Mouse (Mus musculus): Measurements from ENCODE around the gene Gria1. TPM values are rescaled to one million over a fixed set of nuclear protein-coding genes. Genes with fewer than 3 reads are reported as not detected.

The Gria1 gene
- total RNA-seq, 1 experiment: 0.13 TPM

- Histone ChIP-seq H3K9me3 (ENCODE audit: control insufficient read depth, insufficient read depth, low read depth, low read length) (no peaks in the 10 kb centered on the region), H3K9ac (ENCODE audit: insufficient read depth, low read depth, low read length, poor library complexity, severe bottlenecking) (no peak overlapping the region), H3K36me3 (ENCODE audit: control insufficient read depth, insufficient read depth, low read length, poor library complexity, severe bottlenecking) (no peaks in the 10 kb centered on the region), H3K4me1 (ENCODE audit: control insufficient read depth in 2 of 2, insufficient read depth in 2 of 2, low read length in 2 of 2, poor library complexity in 1 of 2) (no peaks in the 10 kb centered on the region), H3K27ac (ENCODE audit: insufficient read depth, low read depth, low read length, poor library complexity, severe bottlenecking) (no peak overlapping the region), H3K4me3 (ENCODE audit: insufficient read depth in 1 of 2, low read depth in 1 of 2, low read length in 2 of 2, poor library complexity in 1 of 2, severe bottlenecking in 1 of 2) (no peak overlapping the region)
- TF ChIP-seq ZC3H11A (IDR thresholded peaks at IDR 0.05; ENCODE audit: borderline replicate concordance, low read depth, low read length) (no peak), CHD2 (IDR thresholded peaks at IDR 0.05; ENCODE audit: low read depth, low read length) (no peak), ZNF384 (IDR thresholded peaks at IDR 0.05; ENCODE audit: low read depth, low read length) (no peak), HCFC1 (IDR thresholded peaks at IDR 0.05; ENCODE audit: borderline replicate concordance, insufficient read depth, low read length) (no peak), MAFK (IDR thresholded peaks at IDR 0.05; ENCODE audit: insufficient read depth, low read depth, low read length) (no peak)
- DNase-seq (ENCODE audit: low read depth, low spot score): no peak
- in situ Hi-C loops (cut with MboI; ENCODE audit: low sequenced_read_pairs in 2 of 2, unreplicated experiment in 2 of 2): no loop called here
Observed at GRCm38 (mm10) chr11:57243835-57244234, 232.6 kb downstream of the Gria1 start.

- in situ Hi-C loops (cut with MboI; ENCODE audit: low sequenced_read_pairs in 2 of 2, unreplicated experiment in 2 of 2): no loop called here
- Histone ChIP-seq H3K9ac (ENCODE audit: insufficient read depth, low read depth, low read length, poor library complexity, severe bottlenecking) (no peak overlapping the region), H3K36me3 (ENCODE audit: control insufficient read depth, insufficient read depth, low read length, poor library complexity, severe bottlenecking) (no peaks in the 10 kb centered on the region), H3K27ac (ENCODE audit: insufficient read depth, low read depth, low read length, poor library complexity, severe bottlenecking) (no peak overlapping the region), H3K4me1 (ENCODE audit: control insufficient read depth in 2 of 2, insufficient read depth in 2 of 2, low read length in 2 of 2, poor library complexity in 1 of 2) (no peaks in the 10 kb centered on the region), H3K9me3 (ENCODE audit: control insufficient read depth, insufficient read depth, low read depth, low read length) (no peaks in the 10 kb centered on the region), H3K4me3 (ENCODE audit: insufficient read depth in 1 of 2, low read depth in 1 of 2, low read length in 2 of 2, poor library complexity in 1 of 2, severe bottlenecking in 1 of 2) (no peak overlapping the region)
- no peak for DNase-seq (ENCODE audit: low read depth, low spot score)
- TF ChIP-seq ZC3H11A (IDR thresholded peaks at IDR 0.05; ENCODE audit: borderline replicate concordance, low read depth, low read length): no peak
- no peak for TF ChIP-seq CHD2 (IDR thresholded peaks at IDR 0.05; ENCODE audit: low read depth, low read length)
- TF ChIP-seq HCFC1 (IDR thresholded peaks at IDR 0.05; ENCODE audit: borderline replicate concordance, insufficient read depth, low read length): no peak
- TF ChIP-seq ZNF384 (IDR thresholded peaks at IDR 0.05; ENCODE audit: low read depth, low read length): no peak
- no peak for TF ChIP-seq MAFK (IDR thresholded peaks at IDR 0.05; ENCODE audit: insufficient read depth, low read depth, low read length)
Observed at GRCm38 (mm10) chr11:57244543-57244942, 233.4 kb downstream of the Gria1 start.

GRCm38 (mm10) chr11:57248870-57249269, 237.7 kb downstream of the Gria1 start:
- no peak for DNase-seq (ENCODE audit: low read depth, low spot score)
- Histone ChIP-seq H3K27ac (ENCODE audit: insufficient read depth, low read depth, low read length, poor library complexity, severe bottlenecking) (no peak overlapping the region), H3K4me3 (ENCODE audit: insufficient read depth in 1 of 2, low read depth in 1 of 2, low read length in 2 of 2, poor library complexity in 1 of 2, severe bottlenecking in 1 of 2) (no peak overlapping the region), H3K9ac (ENCODE audit: insufficient read depth, low read depth, low read length, poor library complexity, severe bottlenecking) (no peak overlapping the region), H3K9me3 (ENCODE audit: control insufficient read depth, insufficient read depth, low read depth, low read length) (no peaks in the 10 kb centered on the region), H3K36me3 (ENCODE audit: control insufficient read depth, insufficient read depth, low read length, poor library complexity, severe bottlenecking) (no peaks in the 10 kb centered on the region), H3K4me1 (ENCODE audit: control insufficient read depth in 2 of 2, insufficient read depth in 2 of 2, low read length in 2 of 2, poor library complexity in 1 of 2) (no peaks in the 10 kb centered on the region)
- in situ Hi-C loops (cut with MboI; ENCODE audit: low sequenced_read_pairs in 2 of 2, unreplicated experiment in 2 of 2): no loop called here
- TF ChIP-seq ZNF384 (IDR thresholded peaks at IDR 0.05; ENCODE audit: low read depth, low read length) (no peak), MAFK (IDR thresholded peaks at IDR 0.05; ENCODE audit: insufficient read depth, low read depth, low read length) (no peak), CHD2 (IDR thresholded peaks at IDR 0.05; ENCODE audit: low read depth, low read length) (no peak)

- Histone ChIP-seq H3K4me3 (ENCODE audit: insufficient read depth in 1 of 2, low read depth in 1 of 2, low read length in 2 of 2, poor library complexity in 1 of 2, severe bottlenecking in 1 of 2) (no peak overlapping the region), H3K9me3 (ENCODE audit: control insufficient read depth, insufficient read depth, low read depth, low read length) (no peaks in the 10 kb centered on the region), H3K27ac (ENCODE audit: insufficient read depth, low read depth, low read length, poor library complexity, severe bottlenecking) (no peak overlapping the region), H3K9ac (ENCODE audit: insufficient read depth, low read depth, low read length, poor library complexity, severe bottlenecking) (no peak overlapping the region), H3K4me1 (ENCODE audit: control insufficient read depth in 2 of 2, insufficient read depth in 2 of 2, low read length in 2 of 2, poor library complexity in 1 of 2) (no peaks in the 10 kb centered on the region), H3K36me3 (ENCODE audit: control insufficient read depth, insufficient read depth, low read length, poor library complexity, severe bottlenecking) (no peaks in the 10 kb centered on the region)
- TF ChIP-seq ZNF384 (IDR thresholded peaks at IDR 0.05; ENCODE audit: low read depth, low read length): no peak
- no peak for TF ChIP-seq ZC3H11A (IDR thresholded peaks at IDR 0.05; ENCODE audit: borderline replicate concordance, low read depth, low read length)
- TF ChIP-seq CHD2 (IDR thresholded peaks at IDR 0.05; ENCODE audit: low read depth, low read length): no peak
- in situ Hi-C loops (cut with MboI; ENCODE audit: low sequenced_read_pairs in 2 of 2, unreplicated experiment in 2 of 2): no loop called here
- DNase-seq (ENCODE audit: low read depth, low spot score): no peak
Observed at GRCm38 (mm10) chr11:57250129-57250528, 238.9 kb downstream of the Gria1 start.

- H3K36me3 ChIP-seq (ENCODE audit: control insufficient read depth, insufficient read depth, low read length, poor library complexity, severe bottlenecking): no peaks in the 10 kb centered on the region
- no peaks in the 10 kb centered on the region for H3K9me3 ChIP-seq (ENCODE audit: control insufficient read depth, insufficient read depth, low read depth, low read length)
- in situ Hi-C loops (cut with MboI; ENCODE audit: low sequenced_read_pairs in 2 of 2, unreplicated experiment in 2 of 2): no loop called here
- H3K4me1 ChIP-seq (ENCODE audit: control insufficient read depth in 2 of 2, insufficient read depth in 2 of 2, low read length in 2 of 2, poor library complexity in 1 of 2): no peaks in the 10 kb centered on the region
- no peak overlapping the region for H3K4me3 ChIP-seq (ENCODE audit: insufficient read depth in 1 of 2, low read depth in 1 of 2, low read length in 2 of 2, poor library complexity in 1 of 2, severe bottlenecking in 1 of 2)
- no peak overlapping the region for H3K27ac ChIP-seq (ENCODE audit: insufficient read depth, low read depth, low read length, poor library complexity, severe bottlenecking)
- no peak for TF ChIP-seq ZNF384 (IDR thresholded peaks at IDR 0.05; ENCODE audit: low read depth, low read length)
- no peak for TF ChIP-seq CHD2 (IDR thresholded peaks at IDR 0.05; ENCODE audit: low read depth, low read length)
- no peak for TF ChIP-seq ZC3H11A (IDR thresholded peaks at IDR 0.05; ENCODE audit: borderline replicate concordance, low read depth, low read length)
- TF ChIP-seq HCFC1 (IDR thresholded peaks at IDR 0.05; ENCODE audit: borderline replicate concordance, insufficient read depth, low read length): no peak
- no peak for TF ChIP-seq MAFK (IDR thresholded peaks at IDR 0.05; ENCODE audit: insufficient read depth, low read depth, low read length)
- DNase-seq (ENCODE audit: low read depth, low spot score): no peak
- no peak overlapping the region for H3K9ac ChIP-seq (ENCODE audit: insufficient read depth, low read depth, low read length, poor library complexity, severe bottlenecking)
Observed at GRCm38 (mm10) chr11:57271687-57272086, 260.5 kb downstream of the Gria1 start.

Data from ES-E14 (cell line).